Mouse (Mus musculus) layer of hippocampus, adult 6 months (tissue): ENCODE data around the gene Acp5. TPM values are rescaled to one million over a fixed set of nuclear protein-coding genes. Genes with fewer than 3 reads are reported as not detected.

Experiments
- long read RNA-seq, 2 experiments: library from polyadenylated mRNA; unstranded; transcript quantifications; one replicate each; pipeline ENCODE4 v2.0.0; 2019 to 2020
- microRNA-seq: library from miRNA; unstranded; fragments of <30 nt; microRNA quantifications from one replicate; pipeline ENCODE4 v1.2.0, GENCODE M21; 2020
- polyA plus RNA-seq: library from polyadenylated mRNA; unstranded; fragments of <200 nt; fragmentation: Nextera tagmentation; gene quantifications from 2 replicates; pipeline ENCODE4 v1.2.3, GENCODE M21; 2021

The Acp5 gene
- polyA plus RNA-seq, result 0.57 and 1.1 TPM in 2 replicates
- long read RNA-seq, experiment 1, result 0 reads
- long read RNA-seq, experiment 2, partial matches to known transcripts, result 0 of 1 reads
- long read RNA-seq, experiment 2, other reads (novel, unspliced or antisense), result 0 of 1 reads

DNA sequence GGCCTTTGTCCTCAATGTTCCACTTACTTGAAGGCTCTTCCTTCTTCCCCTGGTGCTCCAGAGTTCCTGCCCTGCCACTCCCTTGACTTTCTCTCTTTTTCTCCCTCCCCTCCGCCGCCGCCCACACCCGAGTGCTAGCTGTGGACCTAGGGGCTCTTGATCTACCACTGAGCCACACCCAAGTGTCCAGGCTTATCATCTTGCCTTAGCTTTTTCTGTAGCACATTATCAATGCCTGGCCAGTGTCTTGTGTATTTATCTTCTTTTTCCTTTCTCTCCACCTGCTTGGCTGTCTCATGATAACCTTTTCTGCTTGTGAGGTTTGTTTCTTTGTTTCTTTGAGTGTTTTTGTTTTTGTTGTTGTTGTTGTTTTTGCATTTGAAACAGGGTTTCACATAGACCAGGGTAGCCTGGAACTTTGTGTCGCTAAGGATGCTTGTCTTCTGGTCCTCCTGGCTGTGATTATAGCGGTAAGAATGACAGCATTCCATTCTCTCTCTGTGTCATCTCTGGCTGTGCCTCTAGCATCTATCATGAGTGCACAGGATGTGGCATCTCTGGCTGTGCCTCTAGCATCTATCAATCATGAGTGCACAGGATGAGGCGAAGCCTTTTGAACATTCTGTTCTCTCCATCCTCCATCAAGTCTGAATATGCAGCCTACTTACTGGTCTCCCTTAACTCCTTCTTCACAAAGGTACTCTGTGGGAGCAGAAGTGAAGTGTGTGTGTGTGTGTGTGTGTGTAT is at the start of gene Acp5:
Gene Acp5 (minus strand): TSS at position 68 of the 747 bp plus-strand sequence.

DNA sequence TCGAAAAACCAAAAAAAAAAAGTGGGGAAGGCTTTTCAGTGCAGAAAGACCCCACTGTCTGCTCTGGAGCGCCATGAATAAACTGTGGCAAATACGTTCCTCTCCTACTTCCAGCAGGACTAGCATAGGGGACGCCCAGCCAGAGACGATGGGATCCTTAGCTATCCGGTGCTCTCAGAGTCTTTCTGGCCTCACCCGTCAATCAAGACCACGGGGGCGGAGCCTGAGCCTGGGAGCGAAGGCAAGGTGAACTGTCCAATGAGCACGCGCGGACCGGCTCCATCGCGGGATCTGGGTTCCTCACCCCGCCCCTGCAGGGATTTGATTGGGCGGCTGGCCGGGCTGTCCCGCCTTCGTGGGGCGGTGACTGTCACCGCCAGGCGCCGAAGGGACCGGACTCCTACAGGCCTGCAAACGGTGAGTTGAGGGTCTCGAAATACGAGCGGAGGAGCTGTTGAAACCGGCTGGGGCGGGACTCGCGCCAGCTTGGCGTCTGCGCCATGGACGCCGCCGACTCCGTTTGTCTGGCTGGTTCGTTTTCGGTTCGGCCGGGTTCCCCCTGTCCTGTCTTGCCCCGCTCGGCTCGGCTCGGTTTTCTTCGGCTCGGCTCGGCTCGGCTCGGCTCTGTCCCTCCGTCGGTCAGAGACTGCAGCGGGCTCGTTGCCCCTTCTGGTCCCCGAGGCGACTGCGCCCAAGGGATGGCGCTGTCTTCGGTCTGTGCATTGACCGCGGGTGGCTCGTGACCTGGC is 21.2 kb upstream of the Acp5 start, which contains the start of gene Pigyl:
Gene Pigyl (plus strand): TSS at position 350 of the 749 bp plus-strand sequence.

GRCm38 (mm10) chr9:22116740-22117426 is 18.6 kb downstream of the Acp5 start, which contains the start of gene Elof1:
Gene Elof1 (minus strand): TSS chr9:22117172.

GRCm38 (mm10) chr9:22098993-22099696 is 36.4 kb downstream of the Acp5 start, which contains the start of gene Cnn1:
Gene Cnn1 (plus strand): TSS chr9:22099216.

GRCm38 (mm10) chr9:22085022-22085834 is 50.3 kb downstream of the Acp5 start, which contains the start of gene Ecsit:
Gene Ecsit (minus strand): TSS chr9:22085438.

Small RNA genes lying within 50 kb of the gene (microRNA-seq; reads per million reads assigned to microRNA genes)
- 0.86 reads per million for gene Mir7084

Other genes with a start within 250 kb of the Acp5 start
- 6.9 and 8.5 TPM in 2 replicates for gene Rab3d, start 217.5 kb downstream of the Acp5 start, polyA plus RNA-seq
- 6.5 and 6.9 TPM in 2 replicates for gene Ccdc159, start 208.2 kb downstream of the Acp5 start, polyA plus RNA-seq
- 106 and 126 TPM in 2 replicates for gene Tmem205, start 208.2 kb downstream of the Acp5 start, polyA plus RNA-seq
- 169 and 201 TPM in 2 replicates for gene Plppr2, start 198.7 kb downstream of the Acp5 start, polyA plus RNA-seq
- 11.2 and 11.3 TPM in 2 replicates for gene Swsap1, start 180.0 kb downstream of the Acp5 start, polyA plus RNA-seq
- 11.1 and 11.4 TPM in 2 replicates for gene Epor, start 172.2 kb downstream of the Acp5 start, polyA plus RNA-seq
- 0.82 and 1.1 TPM in 2 replicates for gene Rgl3, start 146.3 kb downstream of the Acp5 start, polyA plus RNA-seq
- 1.7 and 2.8 TPM in 2 replicates for gene Ccdc151, start 133.1 kb downstream of the Acp5 start, polyA plus RNA-seq
- 26.1 and 29.7 TPM in 2 replicates for gene Prkcsh, start 132.9 kb downstream of the Acp5 start, polyA plus RNA-seq
- gene Elavl3, start 83.7 kb downstream of the Acp5 start, polyA plus RNA-seq, result 19.5 and 21.7 TPM in 2 replicates
- not detected in 2 replicates for gene Gm49318, start 64.5 kb downstream of the Acp5 start, polyA plus RNA-seq
- gene Zfp653, start 64.3 kb downstream of the Acp5 start, polyA plus RNA-seq, result 4.0 and 4.4 TPM in 2 replicates
- gene Ecsit, start 50.3 kb downstream of the Acp5 start, polyA plus RNA-seq, result 59.3 and 59.4 TPM in 2 replicates
- gene Cnn1, start 36.5 kb downstream of the Acp5 start, polyA plus RNA-seq, result 0.40 and 0.72 TPM in 2 replicates
- 154 and 178 TPM in 2 replicates for gene Elof1, start 18.5 kb downstream of the Acp5 start, polyA plus RNA-seq
- 174 and 190 TPM in 2 replicates for gene Pigyl, start 21.1 kb upstream of the Acp5 start, polyA plus RNA-seq
- gene Zfp872, start 52.4 kb upstream of the Acp5 start, polyA plus RNA-seq, result not detected in 2 replicates
- 9.2 and 11.8 TPM in 2 replicates for gene Zfp809, start 90.0 kb upstream of the Acp5 start, polyA plus RNA-seq
- gene Zfp599, start 124.2 kb upstream of the Acp5 start, polyA plus RNA-seq, result 2.1 and 3.2 TPM in 2 replicates
- 10.5 and 11.2 TPM in 2 replicates for gene Zfp810, start 171.9 kb upstream of the Acp5 start, polyA plus RNA-seq